Mouse (Mus musculus): ENCODE data around the gene Zer1. TPM values are rescaled to one million over a fixed set of nuclear protein-coding genes. Genes with fewer than 3 reads are reported as not detected.
"Not testable (repeated sequence)": the region's sequence is repeated elsewhere in the genome, so short reads cannot be mapped to it uniquely, and the experiment has no call there.

Gene Zer1
- polyA plus RNA-seq, 1 experiment from 2014 or later: 12.0 TPM

DNA sequence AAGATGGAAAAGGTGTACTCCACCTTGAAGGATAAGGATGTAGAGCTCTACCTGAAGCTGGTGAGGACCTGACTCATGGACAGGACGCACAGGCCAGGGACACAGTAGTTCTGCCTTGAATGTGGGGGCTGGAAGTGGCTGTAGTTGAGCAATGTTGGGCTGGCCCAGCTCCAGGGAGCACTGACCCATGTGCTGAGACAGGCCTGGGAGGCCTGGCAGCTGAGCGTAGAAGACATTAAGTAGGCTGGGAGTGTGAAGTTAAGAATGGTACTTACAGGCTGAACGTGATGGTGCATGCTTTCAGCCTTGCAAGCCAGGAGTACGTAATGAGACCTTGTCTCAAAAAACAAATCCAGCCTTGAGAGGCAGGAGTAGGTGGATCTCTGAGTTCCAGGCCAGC is 23.1 kb upstream of the Zer1 start:
- Histone ChIP-seq H3K36me3 (peaks cover 88% of the 10 kb centered on the region), H3K4me2 (no peak overlapping the region), H3K9me3 (no peaks in the 10 kb centered on the region), H3K4me1 (replicated peaks) (no peaks in the 10 kb centered on the region), H3K9ac (replicated peaks) (no peak overlapping the region), H3K4me3 (replicated peaks) (no peak overlapping the region), H3K27me3 (no peaks in the 10 kb centered on the region), H3K27ac (no peak overlapping the region)
- ATAC-seq (ENCODE audit: insufficient number of reproducible peaks, insufficient read depth, low FRiP score, low TSS enrichment, low read depth): no peak
- WGBS: 93% methylated on average over 4 of the region's 4 CpGs

DNA sequence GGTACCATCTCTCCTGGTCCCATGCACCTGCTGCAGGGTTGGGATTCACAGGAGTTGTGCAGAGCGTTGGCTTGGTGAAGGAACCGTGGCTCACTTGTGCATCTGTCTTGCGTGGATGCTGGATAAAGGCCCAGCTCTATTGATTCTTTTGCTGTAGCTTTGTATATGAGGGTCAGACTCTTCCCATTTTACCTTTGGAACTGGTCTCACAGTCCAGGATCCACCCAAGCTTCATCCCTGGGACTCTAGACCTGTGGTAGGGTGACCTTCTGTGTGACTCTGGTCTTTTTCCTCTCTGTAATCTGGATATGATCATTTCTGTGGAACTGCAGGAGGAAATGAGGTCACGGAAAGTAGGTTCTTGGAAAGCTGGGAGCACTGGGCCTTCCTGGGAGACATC is 20.1 kb upstream of the Zer1 start:
- H3K4me2 ChIP-seq: no peak overlapping the region
- no peak overlapping the region for H3K4me3 ChIP-seq (replicated peaks)
- H3K9ac ChIP-seq (replicated peaks): no peak overlapping the region
- H3K27me3 ChIP-seq: no peaks in the 10 kb centered on the region
- peaks cover 92% of the 10 kb centered on the region for H3K36me3 ChIP-seq
- no peaks in the 10 kb centered on the region for H3K4me1 ChIP-seq (replicated peaks)
- 97% methylated on average over 4 of the region's 4 CpGs for WGBS
- H3K27ac ChIP-seq: no peak overlapping the region
- ATAC-seq (ENCODE audit: insufficient number of reproducible peaks, insufficient read depth, low FRiP score, low TSS enrichment, low read depth): no peak
- H3K9me3 ChIP-seq: no peaks in the 10 kb centered on the region

DNA sequence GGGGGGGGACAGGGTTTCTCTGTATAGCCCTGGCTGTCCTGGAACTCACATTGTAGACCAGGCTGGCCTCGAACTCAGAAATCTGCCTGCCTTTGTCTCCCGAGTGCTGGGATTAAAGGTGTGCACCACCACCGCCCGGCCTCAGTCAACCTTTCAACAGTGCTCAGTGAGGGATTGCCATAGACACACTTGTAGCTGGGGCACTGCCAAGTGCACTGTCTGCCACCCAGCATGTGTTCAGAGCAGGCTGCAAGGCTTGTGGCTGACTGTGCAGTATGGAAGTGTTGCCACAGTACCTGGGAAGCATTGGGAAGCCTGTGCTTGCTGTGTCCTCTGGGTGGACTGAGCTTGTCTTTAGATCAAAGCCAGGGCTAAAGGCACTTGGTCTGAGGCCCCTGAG is 15.6 kb upstream of the Zer1 start:
- not testable (repeated sequence) for ATAC-seq (ENCODE audit: insufficient number of reproducible peaks, insufficient read depth, low FRiP score, low TSS enrichment, low read depth); H3K4me3 ChIP-seq (replicated peaks); H3K9ac ChIP-seq (replicated peaks); H3K4me2 ChIP-seq; H3K27me3 ChIP-seq; H3K27ac ChIP-seq; H3K4me1 ChIP-seq (replicated peaks); H3K9me3 ChIP-seq
- WGBS: 96% methylated on average over 4 of the region's 4 CpGs
- H3K36me3 ChIP-seq: peaks cover 94% of the 10 kb centered on the region

DNA sequence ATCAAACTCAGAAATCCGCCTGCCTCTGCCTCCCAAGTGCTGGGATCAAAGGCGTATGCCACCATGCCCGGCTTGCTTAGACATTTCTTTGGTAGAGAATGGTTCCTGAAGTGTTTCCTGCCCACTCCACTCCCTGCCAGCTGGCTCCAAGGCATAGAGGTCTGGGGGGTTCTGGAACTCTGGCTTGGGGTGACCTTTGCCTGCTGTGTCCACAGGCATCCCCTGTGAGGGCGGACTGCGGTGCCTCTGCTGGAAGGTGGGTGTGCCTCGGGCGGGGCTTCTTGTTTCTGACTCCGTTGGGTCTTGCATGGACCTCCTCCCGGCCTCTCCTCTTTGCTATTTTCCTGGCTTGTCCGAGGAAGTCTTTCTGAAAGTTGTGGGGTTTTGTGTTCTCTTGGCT is 12.1 kb upstream of the Zer1 start:
- no peak overlapping the region for H3K4me3 ChIP-seq (replicated peaks)
- H3K27me3 ChIP-seq: no peaks in the 10 kb centered on the region
- no peak overlapping the region for H3K4me2 ChIP-seq
- ATAC-seq (ENCODE audit: insufficient number of reproducible peaks, insufficient read depth, low FRiP score, low TSS enrichment, low read depth): no peak
- H3K9me3 ChIP-seq: no peaks in the 10 kb centered on the region
- no peak overlapping the region for H3K9ac ChIP-seq (replicated peaks)
- WGBS: 90% methylated on average over 10 of the region's 10 CpGs
- peaks cover 59% of the 10 kb centered on the region for H3K36me3 ChIP-seq
- H3K27ac ChIP-seq: no peak overlapping the region
- peaks cover 21% of the 10 kb centered on the region for H3K4me1 ChIP-seq (replicated peaks)

- WGBS: 76% methylated on average over 10 of the region's 10 CpGs
- Histone ChIP-seq H3K4me1 (replicated peaks) (peaks cover 21% of the 10 kb centered on the region), H3K36me3 (peaks cover 45% of the 10 kb centered on the region), H3K9me3 (no peaks in the 10 kb centered on the region), H3K4me2 (peak overlapping the region; percentile 94), H3K27ac (no peak overlapping the region), H3K27me3 (no peaks in the 10 kb centered on the region), H3K9ac (replicated peaks) (peak overlapping the region; percentile 67; the same call in 1 of the 2 replicates), H3K4me3 (replicated peaks) (peak overlapping the region; percentile 68)
- no peak for ATAC-seq (ENCODE audit: insufficient number of reproducible peaks, insufficient read depth, low FRiP score, low TSS enrichment, low read depth)
Observed at GRCm38 (mm10) chr2:30134928-30135620, 10.7 kb upstream of the Zer1 start.

- Histone ChIP-seq H3K27ac (0 out of 2 replicates have a peak overlapping the region, but pooled peaks have one; percentile 35), H3K4me3 (replicated peaks) (peak overlapping the region; percentile 68), H3K36me3 (peaks cover 40% of the 10 kb centered on the region), H3K4me2 (peak overlapping the region; percentile 94), H3K27me3 (no peaks in the 10 kb centered on the region), H3K9me3 (no peaks in the 10 kb centered on the region), H3K9ac (replicated peaks) (peak overlapping the region; percentile 67), H3K4me1 (replicated peaks) (peaks cover 21% of the 10 kb centered on the region)
- WGBS: 26% methylated on average over 6 of the region's 6 CpGs
- no peak for ATAC-seq (ENCODE audit: insufficient number of reproducible peaks, insufficient read depth, low FRiP score, low TSS enrichment, low read depth)
Observed at GRCm38 (mm10) chr2:30134378-30134711, 10.0 kb upstream of the Zer1 start.

GRCm38 (mm10) chr2:30133613-30134377 is 9.4 kb upstream of the Zer1 start, which contains the start of gene Tbc1d13:
Gene Tbc1d13, plus strand, starts transcription at chr2:30133746.
- H3K27me3 ChIP-seq: no peaks in the 10 kb centered on the region
- H3K27ac ChIP-seq: peak within 1 kb of the TSS; percentile 81
- H3K9ac ChIP-seq (replicated peaks): peak within 1 kb of the TSS; percentile 67
- peak within 1 kb of the TSS; percentile 68 for H3K4me3 ChIP-seq (replicated peaks)
- peaks cover 21% of the 10 kb centered on the region for H3K4me1 ChIP-seq (replicated peaks)
- WGBS: under 1% methylated on average over 43 of the region's 46 CpGs
- ATAC-seq (ENCODE audit: insufficient number of reproducible peaks, insufficient read depth, low FRiP score, low TSS enrichment, low read depth): peak; percentile 91
- H3K4me2 ChIP-seq: peak within 1 kb of the TSS; percentile 94
- H3K36me3 ChIP-seq: peaks cover 37% of the 10 kb centered on the region
- H3K9me3 ChIP-seq: no peaks in the 10 kb centered on the region

DNA sequence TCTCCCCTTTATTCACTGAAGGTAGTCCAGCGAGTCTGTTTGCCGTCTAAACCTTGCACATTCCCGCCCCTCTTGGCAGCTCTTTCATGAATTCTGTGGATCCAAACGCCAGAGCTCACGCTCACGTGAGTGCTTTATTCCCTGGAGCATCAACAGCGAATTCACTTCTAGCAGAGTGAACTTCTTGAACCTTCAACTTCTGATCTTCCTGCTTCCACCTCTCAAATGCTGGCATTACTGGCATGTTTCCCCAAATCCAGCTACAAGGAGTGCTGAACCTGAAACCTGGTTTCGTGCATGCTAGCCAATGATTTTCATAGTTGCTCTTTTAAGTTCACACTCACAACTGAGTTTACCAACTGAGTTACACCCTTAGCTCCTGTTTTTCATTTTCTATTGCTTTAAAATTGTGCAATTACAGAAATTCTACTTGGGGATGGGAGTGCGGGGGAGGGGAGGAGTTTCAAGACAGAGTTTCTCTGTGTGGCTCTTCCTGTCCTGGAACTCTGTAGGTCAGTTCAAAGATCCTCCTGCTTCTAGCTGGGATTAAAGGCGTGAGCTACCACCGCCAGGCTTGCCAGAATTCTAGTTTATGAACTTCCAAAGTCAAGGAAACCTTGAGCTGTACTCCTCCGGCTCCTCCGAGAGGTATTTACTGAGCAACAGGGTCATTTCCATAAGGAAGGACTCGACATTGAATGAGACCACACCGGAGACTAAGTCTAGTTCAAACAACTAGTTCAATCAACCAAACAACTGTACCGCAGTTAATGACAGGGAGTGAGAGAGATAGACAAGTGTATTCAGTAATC is 8.6 kb upstream of the Zer1 start:
- WGBS: 29% methylated on average over 16 of the region's 16 CpGs
- Histone ChIP-seq H3K9ac (replicated peaks) (peak overlapping the region; percentile 67), H3K27ac (peak overlapping the region; percentile 81), H3K4me1 (replicated peaks) (peaks cover 21% of the 10 kb centered on the region), H3K36me3 (peaks cover 29% of the 10 kb centered on the region), H3K4me2 (peak overlapping the region; percentile 94), H3K27me3 (no peaks in the 10 kb centered on the region), H3K4me3 (replicated peaks) (peak overlapping the region; percentile 68), H3K9me3 (no peaks in the 10 kb centered on the region)
- peak; percentile 33 for ATAC-seq (ENCODE audit: insufficient number of reproducible peaks, insufficient read depth, low FRiP score, low TSS enrichment, low read depth)

GRCm38 (mm10) chr2:30131240-30131639 is 6.9 kb upstream of the Zer1 start:
- not testable (repeated sequence) for H3K9me3 ChIP-seq; H3K27me3 ChIP-seq; H3K27ac ChIP-seq; ATAC-seq (ENCODE audit: insufficient number of reproducible peaks, insufficient read depth, low FRiP score, low TSS enrichment, low read depth); H3K4me2 ChIP-seq; H3K9ac ChIP-seq (replicated peaks); H3K4me3 ChIP-seq (replicated peaks)
- H3K36me3 ChIP-seq: peaks cover 11% of the 10 kb centered on the region
- WGBS: 57% methylated on average over 5 of the region's 5 CpGs
- H3K4me1 ChIP-seq (replicated peaks): peaks cover 21% of the 10 kb centered on the region

DNA sequence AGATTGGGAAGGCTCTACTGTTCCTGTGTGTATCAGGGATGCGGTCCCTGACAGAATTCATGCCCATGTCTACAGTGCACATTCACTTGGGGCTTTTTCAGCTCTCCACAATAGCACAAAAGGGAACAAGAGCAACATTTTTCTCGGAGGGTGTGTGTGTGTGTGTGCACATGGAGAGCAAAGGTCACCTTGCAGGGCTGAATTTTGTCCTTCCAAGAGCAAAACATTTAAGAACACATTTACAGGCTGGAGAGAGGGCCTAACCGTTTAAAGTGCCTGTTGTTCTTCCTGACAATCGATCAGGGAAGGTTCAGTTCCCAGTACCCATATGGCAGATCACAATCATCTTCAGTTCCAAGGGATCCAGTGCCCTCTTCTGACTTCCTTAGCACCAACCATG is 5.8 kb upstream of the Zer1 start:
- H3K4me2 ChIP-seq: no peak overlapping the region
- H3K27me3 ChIP-seq: no peaks in the 10 kb centered on the region
- no peaks in the 10 kb centered on the region for H3K9me3 ChIP-seq
- H3K4me3 ChIP-seq (replicated peaks): no peak overlapping the region
- H3K36me3 ChIP-seq: peaks cover under 1% of the 10 kb centered on the region; the same call in 1 of the 2 replicates
- H3K4me1 ChIP-seq (replicated peaks): peaks cover 22% of the 10 kb centered on the region
- no peak for ATAC-seq (ENCODE audit: insufficient number of reproducible peaks, insufficient read depth, low FRiP score, low TSS enrichment, low read depth)
- H3K27ac ChIP-seq: no peak overlapping the region
- no peak overlapping the region for H3K9ac ChIP-seq (replicated peaks)
- WGBS: 89% methylated on average over 4 of the region's 4 CpGs

- Histone ChIP-seq H3K27ac (no peak overlapping the region), H3K4me2 (no peak overlapping the region), H3K9me3 (no peaks in the 10 kb centered on the region), H3K4me3 (replicated peaks) (no peak overlapping the region), H3K9ac (replicated peaks) (no peak overlapping the region), H3K27me3 (no peaks in the 10 kb centered on the region), H3K36me3 (no peaks in the 10 kb centered on the region), H3K4me1 (replicated peaks) (peaks cover 16% of the 10 kb centered on the region)
- ATAC-seq (ENCODE audit: insufficient number of reproducible peaks, insufficient read depth, low FRiP score, low TSS enrichment, low read depth): no peak
- WGBS: 30% methylated on average over 2 of the region's 2 CpGs
Observed at GRCm38 (mm10) chr2:30128789-30129188, 4.4 kb upstream of the Zer1 start.

Measured in limb, embryonic 12.5 days (tissue).